Mouse (Mus musculus): ENCODE results near the gene Txndc2. TPM values are rescaled to one million over a fixed set of nuclear protein-coding genes. Genes with fewer than 3 reads are reported as not detected.

Txndc2 gene
- total and polyA plus RNA-seq, 2 experiments = not detected

GRCm38 (mm10) chr17:65626301-65626700, 15.7 kb downstream of the Txndc2 start:
- Histone ChIP-seq H3K79me2 (ENCODE audit: control insufficient read depth, insufficient read depth, low read length) (no peaks in the 10 kb centered on the region), H3K4me3 (ENCODE audit: insufficient read depth, low read depth, low read length) (no peak overlapping the region), H3K4me1 (ENCODE audit: control insufficient read depth, insufficient read depth, low read length) (peaks cover 7% of the 10 kb centered on the region), H3K36me3 (ENCODE audit: control insufficient read depth, insufficient read depth, low read length) (no peaks in the 10 kb centered on the region), H3K27ac (replicated peaks; ENCODE audit: insufficient read depth, low read depth, low read length) (no peak overlapping the region), H3K27me3 (ENCODE audit: control insufficient read depth, insufficient read depth, low read length) (no peaks in the 10 kb centered on the region), H3K9ac (ENCODE audit: low read depth, low read length) (no peak overlapping the region)
- no peak for TF ChIP-seq POLR2A (IDR thresholded peaks at IDR 0.05; ENCODE audit: extremely low read depth, insufficient read depth, low read length)
- TF ChIP-seq CTCF (IDR thresholded peaks at IDR 0.05; ENCODE audit: low read depth, low read length) = no peak
- no peak for DNase-seq (ENCODE audit: extremely low read depth, low read depth, low spot score)
- 76% methylated on average over 6 of the region's 6 CpGs for WGBS

GRCm38 (mm10) chr17:65625563-65625962, 16.4 kb downstream of the Txndc2 start:
- Histone ChIP-seq H3K9ac (ENCODE audit: low read depth, low read length) (no peak overlapping the region), H3K36me3 (ENCODE audit: control insufficient read depth, insufficient read depth, low read length) (no peaks in the 10 kb centered on the region), H3K4me1 (ENCODE audit: control insufficient read depth, insufficient read depth, low read length) (peaks cover 7% of the 10 kb centered on the region), H3K4me3 (ENCODE audit: insufficient read depth, low read depth, low read length) (no peak overlapping the region), H3K27ac (replicated peaks; ENCODE audit: insufficient read depth, low read depth, low read length) (no peak overlapping the region), H3K27me3 (ENCODE audit: control insufficient read depth, insufficient read depth, low read length) (no peaks in the 10 kb centered on the region), H3K79me2 (ENCODE audit: control insufficient read depth, insufficient read depth, low read length) (no peaks in the 10 kb centered on the region)
- no peak for TF ChIP-seq CTCF (IDR thresholded peaks at IDR 0.05; ENCODE audit: low read depth, low read length)
- TF ChIP-seq POLR2A (IDR thresholded peaks at IDR 0.05; ENCODE audit: extremely low read depth, insufficient read depth, low read length) = no peak
- 88% methylated on average over 6 of the region's 6 CpGs for WGBS
- DNase-seq (ENCODE audit: extremely low read depth, low read depth, low spot score) = no peak

GRCm38 (mm10) chr17:65623130-65623529, 18.8 kb downstream of the Txndc2 start:
- DNase-seq (ENCODE audit: extremely low read depth, low read depth, low spot score) = peak; percentile 89
- peak overlapping the region; percentile 31 for H3K27ac ChIP-seq (replicated peaks; ENCODE audit: insufficient read depth, low read depth, low read length)
- H3K4me3 ChIP-seq (ENCODE audit: insufficient read depth, low read depth, low read length) = no peak overlapping the region
- H3K27me3 ChIP-seq (ENCODE audit: control insufficient read depth, insufficient read depth, low read length) = no peaks in the 10 kb centered on the region
- no peaks in the 10 kb centered on the region for H3K36me3 ChIP-seq (ENCODE audit: control insufficient read depth, insufficient read depth, low read length)
- no peak overlapping the region for H3K9ac ChIP-seq (ENCODE audit: low read depth, low read length)
- peaks cover 11% of the 10 kb centered on the region for H3K4me1 ChIP-seq (ENCODE audit: control insufficient read depth, insufficient read depth, low read length)
- TF ChIP-seq POLR2A (IDR thresholded peaks at IDR 0.05; ENCODE audit: extremely low read depth, insufficient read depth, low read length) = no peak
- TF ChIP-seq CTCF (IDR thresholded peaks at IDR 0.05; ENCODE audit: low read depth, low read length) = no peak
- H3K79me2 ChIP-seq (ENCODE audit: control insufficient read depth, insufficient read depth, low read length) = no peaks in the 10 kb centered on the region

- no peak for DNase-seq (ENCODE audit: extremely low read depth, low read depth, low spot score)
- Histone ChIP-seq H3K36me3 (ENCODE audit: control insufficient read depth, insufficient read depth, low read length) (no peaks in the 10 kb centered on the region), H3K9ac (ENCODE audit: low read depth, low read length) (no peak overlapping the region), H3K4me3 (ENCODE audit: insufficient read depth, low read depth, low read length) (no peak overlapping the region), H3K27me3 (ENCODE audit: control insufficient read depth, insufficient read depth, low read length) (no peaks in the 10 kb centered on the region), H3K27ac (replicated peaks; ENCODE audit: insufficient read depth, low read depth, low read length) (no peak overlapping the region), H3K79me2 (ENCODE audit: control insufficient read depth, insufficient read depth, low read length) (no peaks in the 10 kb centered on the region), H3K4me1 (ENCODE audit: control insufficient read depth, insufficient read depth, low read length) (peaks cover 9% of the 10 kb centered on the region)
- 64% methylated on average over 2 of the region's 2 CpGs for WGBS
- TF ChIP-seq CTCF (IDR thresholded peaks at IDR 0.05; ENCODE audit: low read depth, low read length) (no peak), POLR2A (IDR thresholded peaks at IDR 0.05; ENCODE audit: extremely low read depth, insufficient read depth, low read length) (no peak)
Measured at GRCm38 (mm10) chr17:65618431-65618830, 23.5 kb downstream of the Txndc2 start.

- Histone ChIP-seq H3K27me3 (ENCODE audit: control insufficient read depth, insufficient read depth, low read length) (no peaks in the 10 kb centered on the region), H3K4me1 (ENCODE audit: control insufficient read depth, insufficient read depth, low read length) (peaks cover 6% of the 10 kb centered on the region), H3K27ac (replicated peaks; ENCODE audit: insufficient read depth, low read depth, low read length) (no peak overlapping the region), H3K4me3 (ENCODE audit: insufficient read depth, low read depth, low read length) (no peak overlapping the region), H3K79me2 (ENCODE audit: control insufficient read depth, insufficient read depth, low read length) (peaks cover 11% of the 10 kb centered on the region), H3K36me3 (ENCODE audit: control insufficient read depth, insufficient read depth, low read length) (no peaks in the 10 kb centered on the region), H3K9ac (ENCODE audit: low read depth, low read length) (no peak overlapping the region)
- DNase-seq (ENCODE audit: extremely low read depth, low read depth, low spot score) = no peak
- TF ChIP-seq POLR2A (IDR thresholded peaks at IDR 0.05; ENCODE audit: extremely low read depth, insufficient read depth, low read length) = no peak
- no peak for TF ChIP-seq CTCF (IDR thresholded peaks at IDR 0.05; ENCODE audit: low read depth, low read length)
- 72% methylated on average over 3 of the region's 3 CpGs for WGBS
Measured at GRCm38 (mm10) chr17:65615678-65616077, 26.3 kb downstream of the Txndc2 start.

GRCm38 (mm10) chr17:65614431-65614830, 27.5 kb downstream of the Txndc2 start:
- H3K4me1 ChIP-seq (ENCODE audit: control insufficient read depth, insufficient read depth, low read length) = peaks cover 6% of the 10 kb centered on the region
- no peaks in the 10 kb centered on the region for H3K27me3 ChIP-seq (ENCODE audit: control insufficient read depth, insufficient read depth, low read length)
- H3K27ac ChIP-seq (replicated peaks; ENCODE audit: insufficient read depth, low read depth, low read length) = peak overlapping the region; percentile 94
- TF ChIP-seq CTCF (IDR thresholded peaks at IDR 0.05; ENCODE audit: low read depth, low read length) = no peak
- TF ChIP-seq POLR2A (IDR thresholded peaks at IDR 0.05; ENCODE audit: extremely low read depth, insufficient read depth, low read length) = no peak
- peak overlapping the region; percentile 26 for H3K9ac ChIP-seq (ENCODE audit: low read depth, low read length)
- 5% methylated on average over 9 of the region's 9 CpGs for WGBS
- H3K79me2 ChIP-seq (ENCODE audit: control insufficient read depth, insufficient read depth, low read length) = peaks cover 13% of the 10 kb centered on the region
- H3K4me3 ChIP-seq (ENCODE audit: insufficient read depth, low read depth, low read length) = peak overlapping the region; percentile 77
- H3K36me3 ChIP-seq (ENCODE audit: control insufficient read depth, insufficient read depth, low read length) = no peaks in the 10 kb centered on the region
- no peak for DNase-seq (ENCODE audit: extremely low read depth, low read depth, low spot score)
